Mouse (Mus musculus) myocyte (in vitro differentiated cells): ENCODE results near the gene Ddah2.

Experiments
- CEBPB ChIP-seq: IDR thresholded peaks from 2 replicates; pipeline ENCODE4 v1.6.1; 2011; ENCODE audit warnings: mild to moderate bottlenecking, moderate library complexity; ENCODE audit not compliant: poor library complexity, insufficient read depth, severe bottlenecking
- E2F4 ChIP-seq: IDR thresholded peaks from one replicate; pipeline ENCODE4 v1.6.1; 2011; ENCODE audit warnings: mild to moderate bottlenecking, control low read depth, moderate library complexity; ENCODE audit not compliant: insufficient read depth
- MAX ChIP-seq: IDR thresholded peaks from one replicate; pipeline ENCODE4 v1.6.1; 2011; ENCODE audit warnings: low read depth, mild to moderate bottlenecking, control low read depth
- MYOD1 ChIP-seq, 3 experiments: IDR thresholded peaks; one replicate each; pipeline ENCODE4 v1.6.1; 2011; ENCODE audit warnings: control low read depth in 2 of 3, low read depth in 2 of 3, mild to moderate bottlenecking in 2 of 3, moderate library complexity in 1 of 3; ENCODE audit not compliant: insufficient read length in 2 of 3, control insufficient read depth in 1 of 3
- MYOG ChIP-seq, 3 experiments: IDR thresholded peaks; one replicate each; pipeline ENCODE4 v1.6.1; 2011; ENCODE audit warnings: control low read depth in 2 of 3, low read depth in 2 of 3, mild to moderate bottlenecking in 2 of 3; ENCODE audit not compliant: insufficient read length in 2 of 3, control insufficient read depth in 1 of 3, insufficient read depth in 1 of 3
- POLR2A ChIP-seq: IDR thresholded peaks from one replicate; pipeline ENCODE4 v1.6.1; 2011; ENCODE audit warnings: low read depth, mild to moderate bottlenecking, control low read depth, moderate library complexity; ENCODE audit not compliant: insufficient read length
- POLR2AphosphoS2 ChIP-seq: IDR thresholded peaks from one replicate; pipeline ENCODE4 v1.6.1; 2011; ENCODE audit warnings: low read depth, control low read depth; ENCODE audit not compliant: insufficient read length
- REST ChIP-seq: IDR thresholded peaks from one replicate; pipeline ENCODE4 v1.6.1; 2011; ENCODE audit warnings: mild to moderate bottlenecking, control low read depth, moderate library complexity; ENCODE audit not compliant: insufficient read depth, insufficient read length
- SRF ChIP-seq: IDR thresholded peaks from one replicate; pipeline ENCODE4 v1.6.1; 2011; ENCODE audit warnings: low read depth; ENCODE audit not compliant: control insufficient read depth, insufficient read length
- TCF12 ChIP-seq: IDR thresholded peaks from one replicate; pipeline ENCODE4 v1.6.1; 2011; ENCODE audit warnings: mild to moderate bottlenecking, control low read depth; ENCODE audit not compliant: poor library complexity, insufficient read depth, severe bottlenecking
- TCF3 ChIP-seq: IDR thresholded peaks from one replicate; pipeline ENCODE4 v1.6.1; 2011; ENCODE audit warnings: low read depth, control low read depth; ENCODE audit not compliant: insufficient read length
- USF1 ChIP-seq: IDR thresholded peaks from one replicate; pipeline ENCODE4 v1.6.1; 2011; ENCODE audit warnings: low read depth, mild to moderate bottlenecking, control low read depth, moderate library complexity

DNA sequence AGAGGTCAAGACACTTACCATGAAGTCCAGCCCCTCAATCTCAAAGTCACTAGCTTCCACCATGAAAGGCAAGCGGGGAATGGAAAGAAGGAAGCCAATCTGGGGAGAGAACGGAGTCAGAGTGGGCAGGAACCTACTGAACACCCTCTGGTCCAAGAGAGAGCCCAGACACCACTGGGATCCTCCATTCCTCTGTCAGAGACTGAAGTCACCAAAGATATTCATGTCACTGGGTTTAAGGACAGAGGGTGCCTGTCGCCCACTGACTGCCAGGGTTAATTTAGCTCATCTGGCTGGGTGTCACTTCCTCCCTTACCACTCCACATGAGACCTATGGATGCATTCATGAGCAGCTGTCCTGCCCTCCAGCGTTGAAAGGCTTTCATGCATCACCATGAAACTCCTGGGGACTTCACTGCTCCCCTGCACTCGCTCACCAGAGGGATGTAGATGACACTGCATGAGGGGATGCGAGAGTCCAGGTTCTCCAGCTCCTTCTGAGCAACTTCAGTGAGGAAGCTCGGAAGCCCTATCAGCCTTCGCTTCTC is 26.4 kb upstream of the Ddah2 start:
- TF ChIP-seq E2F4 (no peak), POLR2A (no peak), MAX (no peak), USF1 (no peak), TCF12 (no peak), TCF3 (no peak), CEBPB (no peak), MYOG (IDR thresholded peaks at IDR 0.05; ENCODE audit: control insufficient read depth in 1 of 3, insufficient read depth in 1 of 3, insufficient read length in 2 of 3, low read depth in 2 of 3) (no peak), REST (no peak), POLR2AphosphoS2 (no peak), MYOD1 (IDR thresholded peaks at IDR 0.05; ENCODE audit: control insufficient read depth in 1 of 3, insufficient read length in 2 of 3, low read depth in 2 of 3) (no peak), SRF (no peak)
